Mouse (Mus musculus): ENCODE measurements at regions not wholly inside any gene's neighbourhood (a gene's known extent, or its start where the extent isn't known, plus 50 kb on each side); places are given as distances from the start of the nearest gene placed in this dataset.
A peak's percentile ranks its signal among the peaks of the same experiment; 100 is the strongest.

- Histone ChIP-seq H3K36me3 (replicated peaks) (no peaks in the 10 kb centered on the region), H3K4me3 (peak overlapping the region; percentile 17; the same call in 1 of the 2 replicates), H3K9me3 (no peaks in the 10 kb centered on the region), H3K4me1 (peaks cover 12% of the 10 kb centered on the region), H3K27me3 (replicated peaks; ENCODE audit: low read depth, poor library complexity, severe bottlenecking) (peaks cover 12% of the 10 kb centered on the region), H3K27ac (replicated peaks) (peak overlapping the region; percentile 59)
- peak; percentile 36 for DNase-seq (ENCODE audit: low spot score)
- WGBS = 39% methylated on average over 24 of the region's 24 CpGs
These were observed 159.0 kb downstream of the Slc4a3 start for GRCm38 (mm10) chr1:75704832-75705650.

- Histone ChIP-seq H3K4me1 (peaks cover 12% of the 10 kb centered on the region), H3K36me3 (replicated peaks) (no peaks in the 10 kb centered on the region), H3K27me3 (replicated peaks; ENCODE audit: low read depth, poor library complexity, severe bottlenecking) (peaks cover 12% of the 10 kb centered on the region), H3K27ac (replicated peaks) (no peak overlapping the region), H3K4me3 (no peak overlapping the region), H3K9me3 (no peaks in the 10 kb centered on the region)
- DNase-seq (ENCODE audit: low spot score) = peak; percentile 7
- 85% methylated on average over 9 of the region's 9 CpGs for WGBS
These were observed 160.1 kb downstream of the Slc4a3 start for GRCm38 (mm10) chr1:75706126-75706525.

GRCm38 (mm10) chr1:75723431-75723830 is 177.4 kb downstream of the Slc4a3 start:
- Histone ChIP-seq H3K4me1 (no peaks in the 10 kb centered on the region), H3K27ac (replicated peaks) (no peak overlapping the region), H3K27me3 (replicated peaks; ENCODE audit: low read depth, poor library complexity, severe bottlenecking) (no peaks in the 10 kb centered on the region), H3K36me3 (replicated peaks) (no peaks in the 10 kb centered on the region), H3K9me3 (no peaks in the 10 kb centered on the region), H3K4me3 (no peak overlapping the region)
- 86% methylated on average over 5 of the region's 5 CpGs for WGBS
- DNase-seq (ENCODE audit: low spot score) = peak; percentile 4

GRCm38 (mm10) chr1:75725329-75725728 is 179.3 kb downstream of the Slc4a3 start:
- peak; percentile 0 for DNase-seq (ENCODE audit: low spot score)
- Histone ChIP-seq H3K36me3 (replicated peaks) (no peaks in the 10 kb centered on the region), H3K9me3 (no peaks in the 10 kb centered on the region), H3K27ac (replicated peaks) (no peak overlapping the region), H3K4me1 (no peaks in the 10 kb centered on the region), H3K27me3 (replicated peaks; ENCODE audit: low read depth, poor library complexity, severe bottlenecking) (no peaks in the 10 kb centered on the region), H3K4me3 (no peak overlapping the region)
- 77% methylated on average over 2 of the region's 2 CpGs for WGBS

GRCm38 (mm10) chr1:75728859-75729258 is 182.8 kb downstream of the Slc4a3 start:
- Histone ChIP-seq H3K9me3 (no peaks in the 10 kb centered on the region), H3K27me3 (replicated peaks; ENCODE audit: low read depth, poor library complexity, severe bottlenecking) (no peaks in the 10 kb centered on the region), H3K4me1 (0 out of 2 replicates have a peak, but pooled peaks cover 5% of the 10 kb centered on the region), H3K27ac (replicated peaks) (no peak overlapping the region), H3K4me3 (no peak overlapping the region), H3K36me3 (replicated peaks) (no peaks in the 10 kb centered on the region)
- peak; percentile 6 for DNase-seq (ENCODE audit: low spot score)
- WGBS = 76% methylated on average over 2 of the region's 2 CpGs

GRCm38 (mm10) chr1:75733791-75734190 is 187.7 kb downstream of the Slc4a3 start:
- Histone ChIP-seq H3K36me3 (replicated peaks) (no peaks in the 10 kb centered on the region), H3K4me1 (0 out of 2 replicates have a peak, but pooled peaks cover 5% of the 10 kb centered on the region), H3K27ac (replicated peaks) (no peak overlapping the region), H3K27me3 (replicated peaks; ENCODE audit: low read depth, poor library complexity, severe bottlenecking) (no peaks in the 10 kb centered on the region), H3K4me3 (no peak overlapping the region), H3K9me3 (no peaks in the 10 kb centered on the region)
- no peak for DNase-seq (ENCODE audit: low spot score)
- WGBS = 50% methylated on average over 4 of the region's 4 CpGs

GRCm38 (mm10) chr1:75738651-75739050 is 192.6 kb downstream of the Slc4a3 start:
- Histone ChIP-seq H3K27me3 (replicated peaks; ENCODE audit: low read depth, poor library complexity, severe bottlenecking) (no peaks in the 10 kb centered on the region), H3K4me1 (0 out of 2 replicates have a peak, but pooled peaks cover 5% of the 10 kb centered on the region), H3K36me3 (replicated peaks) (no peaks in the 10 kb centered on the region), H3K9me3 (no peaks in the 10 kb centered on the region), H3K4me3 (no peak overlapping the region), H3K27ac (replicated peaks) (no peak overlapping the region)
- WGBS = 66% methylated on average over 5 of the region's 5 CpGs
- DNase-seq (ENCODE audit: low spot score) = no peak

GRCm38 (mm10) chr1:75749665-75750221 is 203.7 kb downstream of the Slc4a3 start:
- peaks cover 2% of the 10 kb centered on the region; the same call in 1 of the 2 replicates for H3K9me3 ChIP-seq
- H3K27me3 ChIP-seq (replicated peaks; ENCODE audit: low read depth, poor library complexity, severe bottlenecking) = no peaks in the 10 kb centered on the region
- DNase-seq (ENCODE audit: low spot score) = peak; percentile 32
- WGBS = 45% methylated on average over 10 of the region's 10 CpGs
- H3K36me3 ChIP-seq (replicated peaks) = no peaks in the 10 kb centered on the region
- H3K4me1 ChIP-seq = peaks cover 14% of the 10 kb centered on the region
- peak overlapping the region; percentile 74 for H3K27ac ChIP-seq (replicated peaks)
- H3K4me3 ChIP-seq = no peak overlapping the region

GRCm38 (mm10) chr1:75772131-75772530 is 226.1 kb downstream of the Slc4a3 start:
- Histone ChIP-seq H3K27me3 (replicated peaks; ENCODE audit: low read depth, poor library complexity, severe bottlenecking) (no peaks in the 10 kb centered on the region), H3K4me3 (no peak overlapping the region), H3K4me1 (peaks cover 10% of the 10 kb centered on the region), H3K27ac (replicated peaks) (no peak overlapping the region), H3K9me3 (no peaks in the 10 kb centered on the region), H3K36me3 (replicated peaks) (no peaks in the 10 kb centered on the region)
- WGBS = 63% methylated on average over 5 of the region's 5 CpGs
- DNase-seq (ENCODE audit: low spot score) = no peak

GRCm38 (mm10) chr1:75773014-75773413 is 226.9 kb downstream of the Slc4a3 start:
- H3K4me1 ChIP-seq = peaks cover 10% of the 10 kb centered on the region
- no peak overlapping the region for H3K27ac ChIP-seq (replicated peaks)
- H3K36me3 ChIP-seq (replicated peaks) = no peaks in the 10 kb centered on the region
- H3K4me3 ChIP-seq = no peak overlapping the region
- DNase-seq (ENCODE audit: low spot score) = no peak
- 46% methylated on average over 5 of the region's 5 CpGs for WGBS
- H3K9me3 ChIP-seq = no peaks in the 10 kb centered on the region
- H3K27me3 ChIP-seq (replicated peaks; ENCODE audit: low read depth, poor library complexity, severe bottlenecking) = no peaks in the 10 kb centered on the region

- H3K4me3 ChIP-seq = no peak overlapping the region
- no peak overlapping the region for H3K27ac ChIP-seq (replicated peaks)
- no peaks in the 10 kb centered on the region for H3K27me3 ChIP-seq (replicated peaks; ENCODE audit: low read depth, poor library complexity, severe bottlenecking)
- WGBS = 88% methylated on average over 8 of the region's 8 CpGs
- no peaks in the 10 kb centered on the region for H3K4me1 ChIP-seq
- H3K36me3 ChIP-seq (replicated peaks) = no peaks in the 10 kb centered on the region
- no peaks in the 10 kb centered on the region for H3K9me3 ChIP-seq
- DNase-seq (ENCODE audit: low spot score) = no peak
These were observed 232.8 kb downstream of the Slc4a3 start for GRCm38 (mm10) chr1:75778889-75779288.

GRCm38 (mm10) chr1:75783206-75783605 is 237.1 kb downstream of the Slc4a3 start:
- Histone ChIP-seq H3K27me3 (replicated peaks; ENCODE audit: low read depth, poor library complexity, severe bottlenecking) (no peaks in the 10 kb centered on the region), H3K27ac (replicated peaks) (no peak overlapping the region), H3K4me1 (peaks cover 7% of the 10 kb centered on the region; the same call in 1 of the 2 replicates), H3K36me3 (replicated peaks) (no peaks in the 10 kb centered on the region), H3K4me3 (no peak overlapping the region), H3K9me3 (no peaks in the 10 kb centered on the region)
- no peak for DNase-seq (ENCODE audit: low spot score)
- WGBS = 63% methylated on average over 2 of the region's 2 CpGs

Measured in embryonic facial prominence, embryonic 10.5 days (tissue).